Mouse (Mus musculus): ENCODE measurements around the gene Vps37d.
"Not testable (repeated sequence)": the region's sequence is repeated elsewhere in the genome, so short reads cannot be mapped to it uniquely, and the experiment has no call there.

Vps37d gene

GRCm38 (mm10) chr5:135075655-135076054 is 2.4 kb downstream of the Vps37d start:
- no peak for DNase-seq (ENCODE audit: low read depth, low spot score)

GRCm38 (mm10) chr5:135073349-135074150 is 4.5 kb downstream of the Vps37d start:
- DNase-seq (ENCODE audit: low read depth, low spot score), result no peak

- no peak for DNase-seq (ENCODE audit: low read depth, low spot score)
Measured at GRCm38 (mm10) chr5:135072720-135073119, 5.3 kb downstream of the Vps37d start.

- no peak for DNase-seq (ENCODE audit: low read depth, low spot score)
Measured at GRCm38 (mm10) chr5:135072061-135072460, 6.0 kb downstream of the Vps37d start.

GRCm38 (mm10) chr5:135070448-135070847 is 7.6 kb downstream of the Vps37d start:
- DNase-seq (ENCODE audit: low read depth, low spot score), result no peak

- DNase-seq (ENCODE audit: low read depth, low spot score), result no peak
Measured at GRCm38 (mm10) chr5:135066008-135066407, 12.1 kb downstream of the Vps37d start.

- DNase-seq (ENCODE audit: low read depth, low spot score), result not testable (repeated sequence)
Measured at GRCm38 (mm10) chr5:135064909-135065446, 13.1 kb downstream of the Vps37d start, which contains the start of gene Bud23. Gene Bud23 (minus strand): TSS chr5:135064959.

GRCm38 (mm10) chr5:135064382-135064766 is 13.7 kb downstream of the Vps37d start:
- DNase-seq (ENCODE audit: low read depth, low spot score), result no peak

- peak; percentile 99 for DNase-seq (ENCODE audit: low read depth, low spot score)
Measured at GRCm38 (mm10) chr5:135063629-135064381, 14.3 kb downstream of the Vps37d start, which contains the start of gene Dnajc30. Gene Dnajc30 (plus strand): TSS chr5:135064202.

- DNase-seq (ENCODE audit: low read depth, low spot score), result no peak
Measured at GRCm38 (mm10) chr5:135053356-135053755, 24.7 kb downstream of the Vps37d start.

- not testable (repeated sequence) for DNase-seq (ENCODE audit: low read depth, low spot score)
Measured at GRCm38 (mm10) chr5:135049268-135049667, 28.8 kb downstream of the Vps37d start.

GRCm38 (mm10) chr5:135048539-135048938 is 29.5 kb downstream of the Vps37d start:
- DNase-seq (ENCODE audit: low read depth, low spot score), result no peak

GRCm38 (mm10) chr5:135044575-135044974 is 33.5 kb downstream of the Vps37d start:
- DNase-seq (ENCODE audit: low read depth, low spot score), result no peak

- no peak for DNase-seq (ENCODE audit: low read depth, low spot score)
Measured at GRCm38 (mm10) chr5:135042105-135042788, 35.8 kb downstream of the Vps37d start.

GRCm38 (mm10) chr5:135040777-135041176 is 37.3 kb downstream of the Vps37d start:
- DNase-seq (ENCODE audit: low read depth, low spot score), result no peak

- DNase-seq (ENCODE audit: low read depth, low spot score), result no peak
Measured at GRCm38 (mm10) chr5:135040059-135040458, 38.0 kb downstream of the Vps37d start.

GRCm38 (mm10) chr5:135039541-135039940 is 38.5 kb downstream of the Vps37d start:
- no peak for DNase-seq (ENCODE audit: low read depth, low spot score)

GRCm38 (mm10) chr5:135037946-135038345 is 40.1 kb downstream of the Vps37d start:
- DNase-seq (ENCODE audit: low read depth, low spot score), result no peak

- DNase-seq (ENCODE audit: low read depth, low spot score), result no peak
Measured at GRCm38 (mm10) chr5:135035608-135036359, 42.3 kb downstream of the Vps37d start.

GRCm38 (mm10) chr5:135034593-135034992 is 43.5 kb downstream of the Vps37d start:
- DNase-seq (ENCODE audit: low read depth, low spot score), result peak; percentile 42

- DNase-seq (ENCODE audit: low read depth, low spot score), result no peak
Measured at GRCm38 (mm10) chr5:135032581-135032980, 45.5 kb downstream of the Vps37d start.
